8 mouse cellular contexts compared by ENCODE assay signal in genomic region chr6:140519488-140520159, GRCm38 (mm10).
A peak's percentile ranks its signal among the peaks of the same experiment; 100 is the strongest.
DNase-seq lines count a peak whose midpoint lies in the region; ATAC-seq and TF ChIP-seq lines count a peak whose summit lies in the region.
"Had no signal": no experiment of that assay in that cellular context is flagged by ENCODE, and none has a peak within 500 bp of the region (broad histone marks: within the 10 kb centered on the region; RNA-seq: fewer than 3 reads in every experiment).

No protein-coding gene starts in this region.

- H3K4me2 ChIP-seq in lung, postnatal 0 days (replicated peaks; ENCODE audit: low read depth, low read length): no peak overlapping the region
- peak overlapping the region; percentile 22 for H3K4me2 ChIP-seq in heart, postnatal 0 days (ENCODE audit: low read depth, low read length)
- no peak overlapping the region for H3K4me2 ChIP-seq in neural tube, embryonic 14.5 days (ENCODE audit: low read depth, low read length)

- H3K36me3 ChIP-seq in lung, postnatal 0 days (ENCODE audit: insufficient read depth, low read length): no peaks in the 10 kb centered on the region
- H3K36me3 ChIP-seq in heart, postnatal 0 days (replicated peaks; ENCODE audit: control insufficient read depth, insufficient read depth, low read length): no peaks in the 10 kb centered on the region
- no peaks in the 10 kb centered on the region for H3K36me3 ChIP-seq in neural tube, embryonic 14.5 days (ENCODE audit: control insufficient read depth, insufficient read depth, low read length)

- peak; percentile 69; the same call in 1 of the 2 replicates for ATAC-seq in lung, postnatal 0 days
- ATAC-seq in heart, postnatal 0 days (ENCODE audit: insufficient read depth, low read depth): peak; percentile 39; the same call in 1 of the 2 replicates
- peak; percentile 56; the same call in 1 of the 2 replicates for ATAC-seq in neural tube, embryonic 14.5 days (ENCODE audit: low read depth)

- H3K27me3 ChIP-seq in lung, postnatal 0 days (replicated peaks; ENCODE audit: insufficient read depth, low read length): no peaks in the 10 kb centered on the region
- H3K27me3 ChIP-seq in heart, postnatal 0 days (ENCODE audit: control insufficient read depth, insufficient read depth, low read length): no peaks in the 10 kb centered on the region
- no peaks in the 10 kb centered on the region for H3K27me3 ChIP-seq in neural tube, embryonic 14.5 days (ENCODE audit: control insufficient read depth, insufficient read depth, low read length)
- H3K27me3 ChIP-seq: megakaryocyte, embryonic 14.5 days had no signal

- H3K27ac ChIP-seq in lung, postnatal 0 days (ENCODE audit: low read length): peak overlapping the region; percentile 2; the same call in 1 of the 2 replicates
- peak overlapping the region; percentile 85 for H3K27ac ChIP-seq in heart, postnatal 0 days (ENCODE audit: low read depth)
- H3K27ac ChIP-seq in neural tube, embryonic 14.5 days (ENCODE audit: low read depth, low read length): peak overlapping the region; percentile 48

- H3K9me3 ChIP-seq in lung, postnatal 0 days (ENCODE audit: low read length): no peaks in the 10 kb centered on the region
- H3K9me3 ChIP-seq in heart, postnatal 0 days (replicated peaks; ENCODE audit: control insufficient read depth, low read length): no peaks in the 10 kb centered on the region
- H3K9me3 ChIP-seq in neural tube, embryonic 14.5 days (ENCODE audit: control insufficient read depth, low read length): no peaks in the 10 kb centered on the region
- H3K9me3 ChIP-seq: megakaryocyte, embryonic 14.5 days had no signal

- WGBS in lung, postnatal 0 days: 40% methylated on average over 10 of the region's 10 CpGs
- 49% methylated on average over 10 of the region's 10 CpGs for WGBS in heart, postnatal 0 days
- WGBS in neural tube, embryonic 14.5 days: 47% methylated on average over 10 of the region's 10 CpGs

- no peak overlapping the region for H3K9ac ChIP-seq in lung, postnatal 0 days (replicated peaks; ENCODE audit: low read depth)
- peak overlapping the region; percentile 10; the same call in 1 of the 2 replicates for H3K9ac ChIP-seq in heart, postnatal 0 days (replicated peaks; ENCODE audit: low read depth, low read length)
- no peak overlapping the region for H3K9ac ChIP-seq in neural tube, embryonic 14.5 days (replicated peaks; ENCODE audit: low read depth, low read length)

- TF ChIP-seq CTCF in lung, postnatal 0 days (IDR thresholded peaks at IDR 0.05): no peak
- no peak for TF ChIP-seq CTCF in heart, postnatal 0 days (IDR thresholded peaks at IDR 0.05; ENCODE audit: low read depth)

- no peak overlapping the region for H3K4me3 ChIP-seq in lung, postnatal 0 days (ENCODE audit: low read depth, low read length)
- no peak overlapping the region for H3K4me3 ChIP-seq in heart, postnatal 0 days (ENCODE audit: low read depth, low read length)
- H3K4me3 ChIP-seq in neural tube, embryonic 14.5 days (ENCODE audit: low read depth, low read length): no peak overlapping the region
- H3K4me3 ChIP-seq: megakaryocyte, embryonic 14.5 days had no signal

- peaks cover 13% of the 10 kb centered on the region for H3K4me1 ChIP-seq in lung, postnatal 0 days (ENCODE audit: insufficient read depth, low read depth, low read length)
- peaks cover 30% of the 10 kb centered on the region for H3K4me1 ChIP-seq in heart, postnatal 0 days (ENCODE audit: control insufficient read depth, insufficient read depth)
- peaks cover 6% of the 10 kb centered on the region for H3K4me1 ChIP-seq in neural tube, embryonic 14.5 days (ENCODE audit: control insufficient read depth, insufficient read depth, low read length)

- DNase-seq in lung, postnatal 0 days (ENCODE audit: low spot score): peak; percentile 38
- no peak for DNase-seq in lung, adult 18-20 months
- peak; percentile 62 for DNase-seq in embryo, embryonic 10.5 days (ENCODE audit: low spot score)
- no peak for DNase-seq in heart, postnatal 0 days (ENCODE audit: low spot score)
- DNase-seq in yolk sac, embryonic 10.5 days (ENCODE audit: low spot score): no peak
- DNase-seq in ovary, adult 18-20 months (ENCODE audit: low spot score): no peak

- TF ChIP-seq EP300 in lung, postnatal 0 days (IDR thresholded peaks at IDR 0.05): no peak
- no peak for TF ChIP-seq EP300 in heart, postnatal 0 days (IDR thresholded peaks at IDR 0.05; ENCODE audit: low read depth)

Comparison
In these comparisons a context has a peak if more than half of its experiments do, and no peak if none do; other contexts are left out.
1. DNase-seq: peak in lung, postnatal 0 days (single experiment) and embryo, embryonic 10.5 days (single experiment); none in lung, adult 18-20 months (0 of 2), heart, postnatal 0 days (single experiment), yolk sac, embryonic 10.5 days (single experiment) and ovary, adult 18-20 months (single experiment).
2. H3K27ac ChIP-seq: peak in every context shown above with its lines; median percentile 85 in heart, postnatal 0 days; 48 in neural tube, embryonic 14.5 days; 2 in lung, postnatal 0 days.
3. Peak in every context shown above with its lines, with median percentiles within 50 percentile points of each other: ATAC-seq.